Mouse (Mus musculus): ENCODE measurements around the gene Usf1. TPM values are rescaled to one million over a fixed set of nuclear protein-coding genes. Genes with fewer than 3 reads are reported as not detected.
A peak's percentile ranks its signal among the peaks of the same experiment; 100 is the strongest.

Gene Usf1
- 143 and 159 TPM in 2 replicates for polyA plus RNA-seq (2016; fragmentation: Nextera tagmentation; extraction: Ambion mirVana)

- Histone ChIP-seq H3K4me3 (peak within 1 kb of the TSS; percentile 96), H3K36me3 (peaks cover 25% of the 10 kb centered on the region), H3K9me3 (no peaks in the 10 kb centered on the region), H3K4me1 (replicated peaks) (peaks cover 21% of the 10 kb centered on the region), H3K27ac (peak within 1 kb of the TSS; percentile 99), H3K27me3 (ENCODE audit: insufficient read depth, poor library complexity, severe bottlenecking) (peaks cover 28% of the 10 kb centered on the region)
- WGBS, result under 1% methylated on average over 36 of the region's 36 CpGs
- DNase-seq (ENCODE audit: low spot score), result peak; percentile 96
Measured at GRCm38 (mm10) chr1:171410947-171411484, at the start of gene Usf1. Gene Usf1, plus strand, starts transcription at chr1:171411313.

GRCm38 (mm10) chr1:171365934-171366333, 45.2 kb upstream of the Usf1 start:
- H3K9me3 ChIP-seq, result no peaks in the 10 kb centered on the region
- peaks cover 10% of the 10 kb centered on the region for H3K4me1 ChIP-seq (replicated peaks)
- no peak overlapping the region for H3K27ac ChIP-seq
- no peak for DNase-seq (ENCODE audit: low spot score)
- no peaks in the 10 kb centered on the region for H3K36me3 ChIP-seq
- no peak overlapping the region for H3K4me3 ChIP-seq
- WGBS, result 72% methylated on average over 7 of the region's 7 CpGs
- H3K27me3 ChIP-seq (ENCODE audit: insufficient read depth, poor library complexity, severe bottlenecking), result no peaks in the 10 kb centered on the region; the same call in 1 of the 2 replicates

- WGBS, result 36% methylated on average over 20 of the region's 20 CpGs
- peak within 1 kb of the TSS; percentile 3; the same call in 1 of the 2 replicates for H3K4me3 ChIP-seq
- DNase-seq (ENCODE audit: low spot score), result no peak
Measured at GRCm38 (mm10) chr1:171369845-171370556, 41.1 kb upstream of the Usf1 start, which contains the start of gene Nectin4. Gene Nectin4, plus strand, starts transcription at chr1:171370099.

GRCm38 (mm10) chr1:171372880-171373279, 38.2 kb upstream of the Usf1 start:
- DNase-seq (ENCODE audit: low spot score), result no peak
- H3K9me3 ChIP-seq, result no peaks in the 10 kb centered on the region
- H3K4me3 ChIP-seq, result no peak overlapping the region
- H3K27me3 ChIP-seq (ENCODE audit: insufficient read depth, poor library complexity, severe bottlenecking), result peaks cover 22% of the 10 kb centered on the region
- H3K4me1 ChIP-seq (replicated peaks), result peaks cover 36% of the 10 kb centered on the region
- 53% methylated on average over 3 of the region's 3 CpGs for WGBS
- H3K36me3 ChIP-seq, result no peaks in the 10 kb centered on the region
- no peak overlapping the region for H3K27ac ChIP-seq

More at GRCm38 (mm10) chr1:171369845-171370556, 41.1 kb upstream of the Usf1 start, which contains the start of gene Nectin4:
- peaks cover 30% of the 10 kb centered on the region for H3K4me1 ChIP-seq (replicated peaks)
- H3K27me3 ChIP-seq (ENCODE audit: insufficient read depth, poor library complexity, severe bottlenecking), result peaks cover 18% of the 10 kb centered on the region
- H3K36me3 ChIP-seq, result no peaks in the 10 kb centered on the region
- no peaks in the 10 kb centered on the region for H3K9me3 ChIP-seq
- H3K27ac ChIP-seq, result no peak within 1 kb of the TSS

GRCm38 (mm10) chr1:171373946-171374345, 37.2 kb upstream of the Usf1 start:
- DNase-seq (ENCODE audit: low spot score), result no peak
- H3K9me3 ChIP-seq, result no peaks in the 10 kb centered on the region
- H3K36me3 ChIP-seq, result no peaks in the 10 kb centered on the region
- H3K4me3 ChIP-seq, result no peak overlapping the region
- WGBS, result 6% methylated on average over 4 of the region's 4 CpGs
- H3K4me1 ChIP-seq (replicated peaks), result peaks cover 36% of the 10 kb centered on the region
- peaks cover 29% of the 10 kb centered on the region for H3K27me3 ChIP-seq (ENCODE audit: insufficient read depth, poor library complexity, severe bottlenecking)
- H3K27ac ChIP-seq, result peak overlapping the region; percentile 62

- Histone ChIP-seq H3K4me3 (no peak overlapping the region), H3K27ac (peak overlapping the region; percentile 31), H3K9me3 (no peaks in the 10 kb centered on the region), H3K27me3 (ENCODE audit: insufficient read depth, poor library complexity, severe bottlenecking) (peaks cover 45% of the 10 kb centered on the region), H3K36me3 (no peaks in the 10 kb centered on the region), H3K4me1 (replicated peaks) (peaks cover 47% of the 10 kb centered on the region)
- 44% methylated on average over 9 of the region's 9 CpGs for WGBS
- no peak for DNase-seq (ENCODE audit: low spot score)
Measured at GRCm38 (mm10) chr1:171375646-171376097, 35.4 kb upstream of the Usf1 start.

GRCm38 (mm10) chr1:171378298-171378697, 32.8 kb upstream of the Usf1 start:
- 88% methylated on average over 6 of the region's 6 CpGs for WGBS
- Histone ChIP-seq H3K27me3 (ENCODE audit: insufficient read depth, poor library complexity, severe bottlenecking) (peaks cover 44% of the 10 kb centered on the region), H3K4me1 (replicated peaks) (peaks cover 37% of the 10 kb centered on the region), H3K4me3 (no peak overlapping the region), H3K27ac (no peak overlapping the region), H3K9me3 (no peaks in the 10 kb centered on the region), H3K36me3 (no peaks in the 10 kb centered on the region)
- DNase-seq (ENCODE audit: low spot score), result no peak

- peak; percentile 83 for DNase-seq (ENCODE audit: low spot score)
- peak overlapping the region; percentile 42; the same call in 1 of the 2 replicates for H3K27ac ChIP-seq
- H3K9me3 ChIP-seq, result no peaks in the 10 kb centered on the region
- H3K27me3 ChIP-seq (ENCODE audit: insufficient read depth, poor library complexity, severe bottlenecking), result peaks cover 41% of the 10 kb centered on the region
- no peaks in the 10 kb centered on the region for H3K36me3 ChIP-seq
- H3K4me1 ChIP-seq (replicated peaks), result peaks cover 25% of the 10 kb centered on the region
- peak overlapping the region; percentile 40 for H3K4me3 ChIP-seq
- 6% methylated on average over 31 of the region's 31 CpGs for WGBS
Measured at GRCm38 (mm10) chr1:171379935-171380599, 31.0 kb upstream of the Usf1 start.

- H3K4me3 ChIP-seq, result no peak overlapping the region
- no peak for DNase-seq (ENCODE audit: low spot score)
- 80% methylated on average over 11 of the region's 11 CpGs for WGBS
- no peaks in the 10 kb centered on the region for H3K36me3 ChIP-seq
- no peaks in the 10 kb centered on the region for H3K9me3 ChIP-seq
- peaks cover 46% of the 10 kb centered on the region for H3K27me3 ChIP-seq (ENCODE audit: insufficient read depth, poor library complexity, severe bottlenecking)
- no peak overlapping the region for H3K27ac ChIP-seq
- H3K4me1 ChIP-seq (replicated peaks), result peaks cover 32% of the 10 kb centered on the region
Measured at GRCm38 (mm10) chr1:171382096-171382620, 29.0 kb upstream of the Usf1 start.

GRCm38 (mm10) chr1:171384361-171384760, 26.8 kb upstream of the Usf1 start:
- Histone ChIP-seq H3K36me3 (no peaks in the 10 kb centered on the region), H3K9me3 (no peaks in the 10 kb centered on the region), H3K4me1 (replicated peaks) (peaks cover 36% of the 10 kb centered on the region), H3K4me3 (no peak overlapping the region), H3K27ac (no peak overlapping the region), H3K27me3 (ENCODE audit: insufficient read depth, poor library complexity, severe bottlenecking) (peaks cover 36% of the 10 kb centered on the region)
- WGBS, result 68% methylated on average over 9 of the region's 9 CpGs
- DNase-seq (ENCODE audit: low spot score), result no peak

GRCm38 (mm10) chr1:171385171-171385570, 25.9 kb upstream of the Usf1 start:
- Histone ChIP-seq H3K27me3 (ENCODE audit: insufficient read depth, poor library complexity, severe bottlenecking) (peaks cover 28% of the 10 kb centered on the region), H3K9me3 (no peaks in the 10 kb centered on the region), H3K36me3 (no peaks in the 10 kb centered on the region), H3K4me1 (replicated peaks) (peaks cover 28% of the 10 kb centered on the region), H3K27ac (no peak overlapping the region), H3K4me3 (no peak overlapping the region)
- 70% methylated on average over 9 of the region's 9 CpGs for WGBS
- DNase-seq (ENCODE audit: low spot score), result no peak

- peak; percentile 45 for DNase-seq (ENCODE audit: low spot score)
- 26% methylated on average over 6 of the region's 6 CpGs for WGBS
- no peaks in the 10 kb centered on the region for H3K36me3 ChIP-seq
- peaks cover 23% of the 10 kb centered on the region for H3K4me1 ChIP-seq (replicated peaks)
- H3K27ac ChIP-seq, result no peak overlapping the region; the same call in 1 of the 2 replicates
- H3K4me3 ChIP-seq, result peak overlapping the region; percentile 23; the same call in 1 of the 2 replicates
- peaks cover 13% of the 10 kb centered on the region for H3K27me3 ChIP-seq (ENCODE audit: insufficient read depth, poor library complexity, severe bottlenecking)
- no peaks in the 10 kb centered on the region for H3K9me3 ChIP-seq
Measured at GRCm38 (mm10) chr1:171387099-171387498, 24.0 kb upstream of the Usf1 start.

All from hindbrain, embryonic 10.5 days (tissue).